Mouse (Mus musculus): ENCODE measurements at regions not wholly inside any gene's neighbourhood (a gene's known extent, or its start where the extent isn't known, plus 50 kb on each side); places are given as distances from the start of the nearest gene placed in this dataset.
"Not testable (repeated sequence)": the region's sequence is repeated elsewhere in the genome, so short reads cannot be mapped to it uniquely, and the experiment has no call there.

GRCm38 (mm10) chr8:112427721-112428389 is 142.0 kb upstream of the Cntnap4 start:
- no peak for DNase-seq

DNA sequence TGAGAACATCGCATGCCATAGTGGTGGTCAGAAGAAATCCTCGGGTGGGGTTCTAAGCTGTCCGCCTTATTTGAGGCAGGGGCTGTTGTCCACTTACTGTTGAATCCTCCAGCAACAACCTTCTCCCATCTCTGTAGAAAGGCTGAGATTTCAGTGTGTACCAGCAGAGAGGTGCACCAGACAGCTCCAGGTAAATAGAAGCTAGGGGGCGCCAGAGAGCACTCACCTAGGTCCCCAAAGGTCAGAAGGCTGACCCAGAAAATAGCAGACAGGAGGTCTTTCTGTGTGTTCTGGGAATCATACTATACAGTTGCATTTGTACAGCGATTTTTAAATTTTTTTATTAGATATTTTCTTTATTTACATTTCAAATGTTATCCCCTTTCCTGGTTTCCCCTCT is 157.9 kb upstream of the Cntnap4 start:
- DNase-seq: no peak

DNA sequence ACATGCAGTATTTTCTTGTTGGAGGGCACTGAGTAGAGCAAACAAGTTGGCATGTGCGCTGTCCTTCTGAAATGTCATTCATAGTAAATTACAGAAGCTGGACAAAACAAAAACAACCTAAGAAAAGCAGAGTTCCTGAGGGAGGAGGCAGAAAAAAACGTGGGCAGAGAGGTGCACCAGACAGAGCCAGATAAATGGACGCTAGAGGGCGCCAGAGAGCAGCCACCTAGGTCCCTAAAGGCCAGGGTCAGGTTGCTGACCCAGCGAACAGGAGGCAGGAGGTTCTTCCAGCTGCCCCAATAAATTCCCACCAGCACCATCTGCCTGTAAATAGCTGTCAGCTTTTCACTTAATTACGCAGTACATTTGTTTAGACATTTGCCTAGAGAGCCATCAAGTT is 158.6 kb upstream of the Cntnap4 start:
- DNase-seq: no peak

GRCm38 (mm10) chr8:112408211-112408735 is 161.6 kb upstream of the Cntnap4 start:
- no peak for DNase-seq

- DNase-seq: no peak
These were observed 165.8 kb upstream of the Cntnap4 start for GRCm38 (mm10) chr8:112404087-112404486.

GRCm38 (mm10) chr8:112397438-112397837 is 172.4 kb upstream of the Cntnap4 start:
- DNase-seq: no peak

- no peak for DNase-seq
These were observed 179.7 kb upstream of the Cntnap4 start for GRCm38 (mm10) chr8:112390108-112390507.

DNA sequence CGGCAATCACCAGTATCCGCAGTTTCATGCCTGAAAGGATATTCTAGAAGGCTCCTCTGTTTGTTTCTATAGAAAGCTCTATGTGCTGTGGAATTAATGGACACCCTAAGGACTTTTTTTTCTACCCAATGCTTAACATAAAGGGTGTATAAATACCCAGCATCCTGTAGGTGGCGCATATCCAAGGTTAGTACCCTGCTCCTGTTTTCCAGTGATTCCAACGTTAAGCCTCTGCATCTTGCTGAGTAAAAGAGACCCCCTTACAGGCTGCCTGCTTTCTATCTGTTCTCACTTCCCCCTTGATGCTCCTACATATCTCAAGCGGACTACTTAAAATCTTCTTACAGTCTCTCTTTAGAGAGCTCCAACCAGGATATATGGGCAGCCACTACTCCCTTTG is 221.5 kb upstream of the Cntnap4 start:
- no peak for DNase-seq

GRCm38 (mm10) chr8:112333171-112333570 is 236.7 kb upstream of the Cntnap4 start:
- DNase-seq: no peak

DNA sequence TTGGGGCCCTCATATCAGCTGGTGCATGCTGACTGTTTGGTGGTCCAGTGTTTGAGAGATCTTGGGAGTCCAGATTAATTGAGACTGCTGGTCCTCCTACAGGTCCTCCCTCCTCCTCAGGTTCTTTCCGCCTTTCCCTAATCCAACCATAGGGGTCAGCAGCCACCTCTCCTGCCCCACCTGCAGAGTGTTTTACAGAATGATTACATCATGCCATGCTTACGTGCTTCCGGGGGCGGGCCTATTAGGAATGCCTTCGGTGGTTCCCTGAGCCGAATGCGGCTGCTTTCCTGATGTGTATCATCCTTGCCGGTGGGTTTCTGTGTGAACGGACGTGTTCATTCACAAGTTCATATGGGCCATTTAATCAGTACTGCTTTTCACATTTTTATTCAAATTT is 237.8 kb upstream of the Cntnap4 start:
- no peak for DNase-seq

- no peak for DNase-seq
These were observed 260.0 kb upstream of the Cntnap4 start for GRCm38 (mm10) chr8:112309816-112310215.

DNA sequence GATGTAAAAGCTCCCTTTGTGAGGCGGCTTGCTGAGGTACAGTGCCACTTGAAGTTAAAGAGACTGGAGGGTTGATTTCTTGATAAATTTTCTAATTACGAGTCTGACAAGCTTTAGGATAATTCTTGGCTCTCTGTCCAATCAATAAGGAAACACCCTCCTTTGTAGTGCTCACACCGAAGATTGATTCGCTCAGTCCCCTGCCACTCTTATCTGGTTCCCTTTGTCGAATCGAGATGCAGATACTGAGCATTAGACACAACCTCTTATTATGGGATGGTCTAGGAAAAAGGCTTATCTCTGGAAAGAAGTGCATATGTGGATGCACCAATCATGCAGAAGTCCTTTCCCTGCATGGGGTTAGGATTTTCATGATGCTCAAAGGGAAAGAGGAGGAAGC is 261.5 kb upstream of the Cntnap4 start:
- no peak for DNase-seq

DNA sequence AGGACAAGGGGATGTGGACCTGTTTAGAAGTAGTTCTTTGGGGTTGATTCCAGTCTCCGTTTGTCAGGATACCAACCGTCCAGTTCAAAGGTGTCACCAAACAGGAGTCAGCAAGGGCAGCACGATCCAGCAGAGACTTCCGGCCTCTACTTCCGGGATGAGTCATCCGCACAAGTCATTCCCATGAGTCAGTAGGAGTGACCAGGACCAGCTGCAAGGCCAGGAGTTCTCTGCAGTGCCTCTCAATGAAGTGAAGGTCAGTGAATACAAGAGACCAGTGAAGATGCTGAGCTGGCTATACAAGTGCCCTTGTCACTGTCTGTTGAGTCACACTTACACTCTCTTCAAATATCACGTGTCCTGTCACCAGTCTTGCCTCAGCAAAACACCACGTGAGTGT is 272.8 kb upstream of the Cntnap4 start:
- no peak for DNase-seq

GRCm38 (mm10) chr8:112283316-112283715 is 268.5 kb upstream of the Gm6793 start:
- DNase-seq: no peak

DNA sequence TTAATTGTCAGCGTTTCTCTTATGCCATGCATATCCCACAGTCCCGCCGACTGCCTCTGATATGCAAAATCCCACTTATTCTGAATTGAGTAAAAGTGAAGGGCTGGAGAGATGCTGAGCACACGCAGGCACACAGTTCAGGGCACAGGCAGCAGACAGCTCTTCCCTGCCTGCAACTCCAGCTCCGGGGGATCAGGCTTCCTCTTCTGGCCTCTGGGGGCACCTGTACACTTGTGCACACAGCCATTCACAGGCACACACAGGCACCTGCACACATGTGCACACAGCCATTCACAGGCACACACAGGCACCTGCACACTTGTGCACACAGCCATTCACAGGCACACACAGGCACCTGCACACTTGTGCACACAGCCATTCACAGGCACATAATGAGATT is 254.8 kb upstream of the Gm6793 start:
- DNase-seq: no peak

- DNase-seq: no peak
These were observed 254.4 kb upstream of the Gm6793 start for GRCm38 (mm10) chr8:112269214-112269566.

DNA sequence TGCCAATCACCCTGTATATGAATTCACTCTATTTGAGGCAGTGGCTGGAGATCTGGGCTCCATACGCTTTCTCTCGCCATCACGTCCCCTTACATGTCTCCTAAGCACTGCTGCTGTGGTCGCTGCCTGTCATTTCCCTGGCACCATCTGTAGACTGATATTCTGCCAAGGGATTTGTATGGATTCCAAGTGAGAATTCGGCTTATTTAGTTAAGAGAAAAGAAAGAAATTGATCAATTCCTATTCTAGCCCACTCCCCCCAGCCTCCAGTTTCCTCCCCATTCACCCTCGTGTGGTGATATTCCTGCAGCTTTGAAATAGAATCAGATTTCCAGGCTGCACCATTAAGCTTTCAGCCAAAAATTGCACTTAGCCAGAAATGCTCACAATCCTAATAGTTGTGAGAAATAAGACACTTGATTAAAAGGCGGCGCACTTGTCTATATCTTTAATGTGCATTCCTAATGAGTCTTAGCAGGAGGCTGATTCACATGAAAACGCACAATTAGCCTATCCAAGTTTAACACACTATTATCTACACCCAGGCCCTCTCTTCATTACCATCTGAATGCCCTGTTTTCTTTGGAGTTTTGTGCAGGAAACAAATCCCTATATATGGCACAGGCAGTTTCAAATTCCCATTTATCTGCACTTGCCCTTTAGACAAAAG is 253.8 kb upstream of the Gm6793 start:
- DNase-seq: peak; percentile 59

GRCm38 (mm10) chr8:112257922-112258475 is 243.2 kb upstream of the Gm6793 start:
- no peak for DNase-seq

- no peak for DNase-seq
These were observed 242.6 kb upstream of the Gm6793 start for GRCm38 (mm10) chr8:112257311-112257894.

DNA sequence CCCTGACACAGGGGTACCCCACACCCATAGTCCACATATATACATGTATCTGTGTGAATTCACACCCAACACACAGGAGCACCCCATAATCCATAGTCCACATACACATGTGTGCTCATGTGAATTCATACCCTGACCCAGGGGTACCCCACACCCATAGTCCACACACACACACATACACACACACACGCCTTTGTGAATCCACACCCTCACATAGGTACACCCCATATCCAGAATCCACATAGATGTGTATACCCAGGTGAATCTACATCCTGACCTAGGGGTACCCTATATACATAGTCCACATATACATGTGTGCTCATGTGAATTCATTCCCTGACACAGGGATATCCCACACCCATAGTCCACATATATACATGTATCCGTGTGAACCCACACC is 231.8 kb upstream of the Gm6793 start:
- not testable (repeated sequence) for DNase-seq

DNA sequence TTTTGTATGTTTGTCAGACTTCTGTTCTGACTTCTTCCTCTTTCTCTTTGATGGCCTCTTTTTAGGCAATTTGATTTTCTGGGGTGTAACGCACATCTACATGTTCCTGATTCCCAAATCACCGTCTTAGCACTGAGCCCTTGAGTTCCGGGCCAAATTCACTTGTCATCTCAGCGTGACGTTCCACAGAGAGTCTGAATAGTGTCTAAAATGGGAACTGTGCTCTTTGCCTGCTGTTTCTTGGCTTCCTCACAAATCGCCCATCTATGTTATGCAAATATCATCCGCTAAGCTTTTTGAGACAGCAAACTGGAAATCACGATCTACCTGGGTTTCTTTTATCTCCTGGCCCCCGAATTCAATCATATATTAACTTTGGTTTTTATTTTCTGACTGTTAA is 223.8 kb upstream of the Gm6793 start:
- no peak for DNase-seq

- DNase-seq: not testable (repeated sequence)
These were observed 221.9 kb upstream of the Gm6793 start for GRCm38 (mm10) chr8:112236751-112237150.

DNA sequence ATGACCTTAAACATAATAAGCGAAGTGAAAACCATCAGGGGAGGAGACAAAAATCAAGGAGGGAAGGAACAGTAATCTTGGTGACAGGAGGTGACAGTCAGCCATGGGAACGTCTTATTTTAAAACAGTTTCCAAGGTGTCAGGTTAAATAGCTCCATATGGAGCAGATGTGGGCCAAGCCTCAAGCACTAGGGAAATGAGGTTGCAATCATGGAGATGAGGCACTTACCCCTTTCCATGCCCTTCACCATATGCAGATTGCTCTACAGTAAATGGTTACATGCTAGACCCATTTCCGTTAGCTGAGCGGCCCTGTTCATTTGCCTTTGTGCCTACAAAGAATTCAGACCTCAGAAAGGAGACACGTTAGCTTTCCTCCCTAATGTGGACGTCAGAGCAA is 204.8 kb upstream of the Gm6793 start:
- DNase-seq: no peak

- DNase-seq: no peak
These were observed 197.3 kb upstream of the Gm6793 start for GRCm38 (mm10) chr8:112212170-112212569.

All from layer of hippocampus, adult 9-11 months (tissue).